Mouse (Mus musculus): ENCODE data around the gene Tctn1.

DNA sequence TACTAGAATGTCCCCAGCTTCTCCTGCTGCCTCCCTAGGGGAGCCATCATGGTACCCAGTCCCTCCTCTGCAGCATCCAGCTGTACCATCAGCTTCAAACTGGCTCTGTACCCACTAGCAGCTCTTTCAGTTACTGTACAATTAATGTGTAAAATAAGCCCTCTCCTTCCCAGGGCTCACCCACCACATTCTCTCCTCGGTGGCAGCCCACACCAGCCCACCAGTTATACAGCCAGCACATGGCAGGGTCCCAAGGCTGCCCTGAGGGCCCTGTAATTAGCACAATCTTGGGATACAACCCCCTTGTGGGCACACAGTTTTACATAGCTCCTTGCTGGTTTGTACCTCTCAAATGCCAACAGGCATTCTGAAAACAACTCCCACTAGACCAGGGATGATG lies 23.3 kb downstream of the Tctn1 start:
- no peak for TF ChIP-seq CTCF (IDR thresholded peaks at IDR 0.05; ENCODE audit: low read depth, low read length)
- TF ChIP-seq GATA1 (IDR thresholded peaks at IDR 0.05; ENCODE audit: borderline replicate concordance, low read length) = no peak
